Mouse (Mus musculus): ENCODE data around the gene Lamc1. TPM values are rescaled to one million over a fixed set of nuclear protein-coding genes. Genes with fewer than 3 reads are reported as not detected.

Gene Lamc1
- polyA plus RNA-seq, 1 experiment from 2014 or later: 104 TPM

- Histone ChIP-seq H3K9ac (replicated peaks; ENCODE audit: low read depth, low read length) (no peak overlapping the region), H3K27me3 (ENCODE audit: control insufficient read depth, insufficient read depth, low read length) (no peaks in the 10 kb centered on the region), H3K4me2 (replicated peaks; ENCODE audit: low read depth, low read length) (no peak overlapping the region), H3K9me3 (ENCODE audit: control insufficient read depth, low read depth, low read length) (no peaks in the 10 kb centered on the region), H3K4me3 (ENCODE audit: low read depth, low read length) (no peak overlapping the region), H3K27ac (ENCODE audit: low read length) (no peak overlapping the region), H3K36me3 (ENCODE audit: control insufficient read depth, insufficient read depth, low read length) (no peaks in the 10 kb centered on the region; the same call in 1 of the 2 replicates), H3K4me1 (ENCODE audit: control insufficient read depth, insufficient read depth, low read length) (peaks cover 30% of the 10 kb centered on the region)
- ATAC-seq (ENCODE audit: insufficient number of reproducible peaks, insufficient read depth, low FRiP score, low read depth): no peak
- 78% methylated on average over 7 of the region's 7 CpGs for WGBS
These were observed 6.4 kb downstream of the Lamc1 start for GRCm38 (mm10) chr1:153326226-153326625.

- Histone ChIP-seq H3K27ac (ENCODE audit: low read length) (peak overlapping the region; percentile 63; the same call in 1 of the 2 replicates), H3K9me3 (ENCODE audit: control insufficient read depth, low read depth, low read length) (no peaks in the 10 kb centered on the region)
- 62% methylated on average over 12 of the region's 12 CpGs for WGBS
These were observed 11.2 kb downstream of the Lamc1 start for GRCm38 (mm10) chr1:153321404-153321803.

DNA sequence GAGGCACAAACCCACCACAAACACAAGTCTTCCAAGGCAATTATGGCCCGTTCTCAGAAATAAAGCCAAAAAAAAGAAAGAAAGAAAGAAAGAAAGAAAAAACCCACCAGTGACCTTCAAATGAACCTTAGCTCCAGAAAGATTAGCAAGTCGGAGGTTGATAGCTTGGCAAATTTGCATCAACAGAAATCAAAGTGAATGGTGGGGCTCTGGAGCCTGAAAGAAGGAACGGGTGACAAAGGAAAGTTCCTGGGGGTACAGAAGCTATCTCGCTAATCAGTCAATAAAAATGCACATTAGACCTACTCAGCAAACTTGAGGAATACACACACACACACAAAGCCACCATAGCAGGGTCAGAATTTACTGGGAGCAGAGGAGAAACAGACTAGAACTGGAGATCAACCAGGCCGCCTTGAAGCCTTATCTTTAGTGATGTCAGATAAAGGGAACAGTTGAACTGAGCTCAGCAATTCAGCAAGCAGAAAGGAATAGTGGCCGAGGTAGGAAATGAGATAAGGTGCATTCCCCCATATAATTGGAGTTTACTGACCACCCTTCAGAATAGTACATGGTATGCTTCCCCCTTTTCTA lies 11.9 kb downstream of the Lamc1 start:
- 0 out of 2 replicates have a peak overlapping the region, but pooled peaks have one; percentile 12 for H3K4me2 ChIP-seq (replicated peaks; ENCODE audit: low read depth, low read length)
- no peaks in the 10 kb centered on the region for H3K36me3 ChIP-seq (ENCODE audit: control insufficient read depth, insufficient read depth, low read length)
- no peak overlapping the region for H3K9ac ChIP-seq (replicated peaks; ENCODE audit: low read depth, low read length)
- no peaks in the 10 kb centered on the region for H3K27me3 ChIP-seq (ENCODE audit: control insufficient read depth, insufficient read depth, low read length)
- WGBS: 31% methylated on average over 6 of the region's 6 CpGs
- H3K4me3 ChIP-seq (ENCODE audit: low read depth, low read length): no peak overlapping the region
- H3K9me3 ChIP-seq (ENCODE audit: control insufficient read depth, low read depth, low read length): no peaks in the 10 kb centered on the region
- H3K27ac ChIP-seq (ENCODE audit: low read length): peak overlapping the region; percentile 41; the same call in 1 of the 2 replicates
- peak; percentile 78; the same call in 1 of the 2 replicates for ATAC-seq (ENCODE audit: insufficient number of reproducible peaks, insufficient read depth, low FRiP score, low read depth)
- peaks cover 31% of the 10 kb centered on the region for H3K4me1 ChIP-seq (ENCODE audit: control insufficient read depth, insufficient read depth, low read length)

More at GRCm38 (mm10) chr1:153321404-153321803, 11.2 kb downstream of the Lamc1 start:
- no peak overlapping the region for H3K4me3 ChIP-seq (ENCODE audit: low read depth, low read length)
- peaks cover 31% of the 10 kb centered on the region for H3K4me1 ChIP-seq (ENCODE audit: control insufficient read depth, insufficient read depth, low read length)
- no peak overlapping the region for H3K4me2 ChIP-seq (replicated peaks; ENCODE audit: low read depth, low read length)
- ATAC-seq (ENCODE audit: insufficient number of reproducible peaks, insufficient read depth, low FRiP score, low read depth): no peak
- no peaks in the 10 kb centered on the region; the same call in 1 of the 2 replicates for H3K36me3 ChIP-seq (ENCODE audit: control insufficient read depth, insufficient read depth, low read length)
- no peaks in the 10 kb centered on the region for H3K27me3 ChIP-seq (ENCODE audit: control insufficient read depth, insufficient read depth, low read length)
- H3K9ac ChIP-seq (replicated peaks; ENCODE audit: low read depth, low read length): no peak overlapping the region

DNA sequence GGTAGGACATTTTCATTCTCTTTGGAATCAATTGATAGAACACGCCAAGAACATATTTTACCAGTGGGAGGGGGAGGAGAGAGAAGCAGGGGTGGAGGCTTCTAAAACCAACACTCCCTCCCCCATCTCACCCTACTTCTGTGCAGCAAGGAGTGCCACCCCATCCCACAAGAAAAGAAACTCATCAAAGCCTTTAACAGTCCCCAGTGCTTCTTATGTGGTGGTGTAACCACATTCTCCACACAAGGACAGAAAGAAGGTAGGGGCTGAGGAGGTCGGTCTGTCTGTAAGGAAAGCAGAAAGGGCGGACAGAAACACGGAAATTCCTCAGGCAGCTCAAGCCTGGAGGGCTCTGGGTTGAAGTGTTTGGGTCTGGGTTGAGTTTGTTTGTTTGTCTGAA lies 12.5 kb downstream of the Lamc1 start:
- no peak; the same call in 1 of the 2 replicates for ATAC-seq (ENCODE audit: insufficient number of reproducible peaks, insufficient read depth, low FRiP score, low read depth)
- Histone ChIP-seq H3K4me3 (ENCODE audit: low read depth, low read length) (no peak overlapping the region), H3K4me2 (replicated peaks; ENCODE audit: low read depth, low read length) (0 out of 2 replicates have a peak overlapping the region, but pooled peaks have one; percentile 12), H3K27me3 (ENCODE audit: control insufficient read depth, insufficient read depth, low read length) (no peaks in the 10 kb centered on the region), H3K4me1 (ENCODE audit: control insufficient read depth, insufficient read depth, low read length) (peaks cover 31% of the 10 kb centered on the region), H3K9me3 (ENCODE audit: control insufficient read depth, low read depth, low read length) (no peaks in the 10 kb centered on the region), H3K9ac (replicated peaks; ENCODE audit: low read depth, low read length) (no peak overlapping the region), H3K36me3 (ENCODE audit: control insufficient read depth, insufficient read depth, low read length) (no peaks in the 10 kb centered on the region), H3K27ac (ENCODE audit: low read length) (peak overlapping the region; percentile 41; the same call in 1 of the 2 replicates)
- 43% methylated on average over 4 of the region's 4 CpGs for WGBS

DNA sequence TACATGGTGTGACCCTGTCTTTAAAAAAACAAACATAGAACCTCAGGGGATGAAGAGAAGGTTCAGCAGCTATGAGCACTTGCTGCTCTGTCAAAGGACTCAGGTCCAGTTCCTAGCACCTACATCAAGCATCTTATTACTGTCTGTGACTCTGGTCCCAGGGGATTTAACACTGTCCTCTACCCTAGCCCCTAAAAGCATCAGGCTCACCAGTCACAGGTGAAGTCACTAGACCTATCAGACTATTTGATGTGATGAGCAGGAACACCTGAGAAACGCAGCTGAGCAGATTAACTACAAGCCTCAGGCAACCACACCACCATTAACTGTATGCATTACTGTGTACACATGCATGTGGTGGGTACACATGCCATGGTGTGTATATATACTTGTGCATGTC lies 13.8 kb downstream of the Lamc1 start:
- Histone ChIP-seq H3K4me3 (ENCODE audit: low read depth, low read length) (no peak overlapping the region), H3K9me3 (ENCODE audit: control insufficient read depth, low read depth, low read length) (no peaks in the 10 kb centered on the region), H3K27me3 (ENCODE audit: control insufficient read depth, insufficient read depth, low read length) (no peaks in the 10 kb centered on the region), H3K4me2 (replicated peaks; ENCODE audit: low read depth, low read length) (no peak overlapping the region), H3K9ac (replicated peaks; ENCODE audit: low read depth, low read length) (no peak overlapping the region), H3K4me1 (ENCODE audit: control insufficient read depth, insufficient read depth, low read length) (peaks cover 31% of the 10 kb centered on the region), H3K36me3 (ENCODE audit: control insufficient read depth, insufficient read depth, low read length) (no peaks in the 10 kb centered on the region), H3K27ac (ENCODE audit: low read length) (no peak overlapping the region)
- no peak for ATAC-seq (ENCODE audit: insufficient number of reproducible peaks, insufficient read depth, low FRiP score, low read depth)
- 85% methylated on average over 1 of the region's 1 CpGs for WGBS

DNA sequence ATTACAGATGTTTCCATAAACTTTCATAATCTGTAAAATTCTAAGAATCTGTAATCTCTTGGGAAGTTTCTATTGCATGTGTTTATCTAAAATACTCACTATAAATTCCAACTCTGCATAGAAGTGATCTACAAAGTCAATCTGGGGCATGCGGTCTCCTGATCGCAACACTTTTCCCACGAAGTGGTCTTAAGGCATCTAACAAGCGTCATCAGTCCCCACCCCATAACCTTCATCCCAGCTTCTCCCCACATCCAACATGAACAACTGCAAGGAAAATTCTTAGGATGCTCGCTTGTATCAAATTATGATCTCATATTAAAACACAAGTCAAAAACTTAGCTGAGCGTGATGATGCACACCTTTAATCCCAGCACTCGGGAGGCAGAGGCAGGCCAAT lies 14.3 kb downstream of the Lamc1 start:
- no peaks in the 10 kb centered on the region for H3K36me3 ChIP-seq (ENCODE audit: control insufficient read depth, insufficient read depth, low read length)
- H3K4me3 ChIP-seq (ENCODE audit: low read depth, low read length): no peak overlapping the region
- H3K9me3 ChIP-seq (ENCODE audit: control insufficient read depth, low read depth, low read length): peaks cover 2% of the 10 kb centered on the region; the same call in 1 of the 2 replicates
- peaks cover 31% of the 10 kb centered on the region for H3K4me1 ChIP-seq (ENCODE audit: control insufficient read depth, insufficient read depth, low read length)
- no peak overlapping the region for H3K27ac ChIP-seq (ENCODE audit: low read length)
- H3K4me2 ChIP-seq (replicated peaks; ENCODE audit: low read depth, low read length): no peak overlapping the region
- H3K9ac ChIP-seq (replicated peaks; ENCODE audit: low read depth, low read length): no peak overlapping the region
- no peak for ATAC-seq (ENCODE audit: insufficient number of reproducible peaks, insufficient read depth, low FRiP score, low read depth)
- 91% methylated on average over 7 of the region's 7 CpGs for WGBS
- H3K27me3 ChIP-seq (ENCODE audit: control insufficient read depth, insufficient read depth, low read length): no peaks in the 10 kb centered on the region

DNA sequence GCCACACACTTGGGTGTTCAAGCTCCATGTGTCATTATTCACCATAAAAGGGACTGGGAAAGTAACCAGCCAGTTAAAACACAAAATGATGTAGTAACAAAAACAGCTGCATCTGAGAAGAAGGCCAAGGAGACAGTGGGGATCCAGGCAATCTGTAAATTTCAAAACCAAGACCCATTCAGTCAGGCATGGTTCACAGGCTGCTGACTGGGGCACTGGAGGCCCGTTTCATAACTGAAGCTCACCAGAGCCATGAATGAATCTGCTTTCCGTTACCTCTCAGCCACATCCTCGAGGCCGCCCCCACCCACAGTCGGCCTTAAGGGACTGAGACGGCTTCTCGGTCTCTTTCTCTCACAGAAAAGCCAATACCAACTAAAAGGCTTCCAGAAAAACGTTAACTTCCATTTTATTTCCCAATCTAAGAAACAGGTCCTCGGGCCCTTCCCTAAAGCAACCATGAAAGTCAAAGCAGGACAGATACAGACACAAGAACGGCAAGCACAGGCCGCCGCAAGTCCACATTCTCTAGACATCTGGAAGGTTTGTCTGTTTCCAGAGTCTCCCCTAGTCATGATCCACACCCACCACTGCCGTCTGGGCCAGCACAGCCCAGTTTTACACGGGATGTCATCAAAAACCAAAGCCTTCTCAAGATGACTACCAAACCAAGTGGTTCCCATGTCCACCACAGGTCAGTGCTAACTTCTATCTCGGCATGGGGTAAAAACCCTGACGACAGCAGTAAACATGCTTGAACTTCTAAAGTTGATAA lies 14.9 kb downstream of the Lamc1 start:
- H3K4me3 ChIP-seq (ENCODE audit: low read depth, low read length): no peak overlapping the region
- H3K27ac ChIP-seq (ENCODE audit: low read length): peak overlapping the region; percentile 69; the same call in 1 of the 2 replicates
- no peak for ATAC-seq (ENCODE audit: insufficient number of reproducible peaks, insufficient read depth, low FRiP score, low read depth)
- peaks cover 31% of the 10 kb centered on the region for H3K4me1 ChIP-seq (ENCODE audit: control insufficient read depth, insufficient read depth, low read length)
- no peaks in the 10 kb centered on the region for H3K27me3 ChIP-seq (ENCODE audit: control insufficient read depth, insufficient read depth, low read length)
- H3K36me3 ChIP-seq (ENCODE audit: control insufficient read depth, insufficient read depth, low read length): no peaks in the 10 kb centered on the region
- H3K9ac ChIP-seq (replicated peaks; ENCODE audit: low read depth, low read length): no peak overlapping the region
- H3K9me3 ChIP-seq (ENCODE audit: control insufficient read depth, low read depth, low read length): peaks cover 2% of the 10 kb centered on the region; the same call in 1 of the 2 replicates
- 71% methylated on average over 16 of the region's 16 CpGs for WGBS
- no peak overlapping the region for H3K4me2 ChIP-seq (replicated peaks; ENCODE audit: low read depth, low read length)

DNA sequence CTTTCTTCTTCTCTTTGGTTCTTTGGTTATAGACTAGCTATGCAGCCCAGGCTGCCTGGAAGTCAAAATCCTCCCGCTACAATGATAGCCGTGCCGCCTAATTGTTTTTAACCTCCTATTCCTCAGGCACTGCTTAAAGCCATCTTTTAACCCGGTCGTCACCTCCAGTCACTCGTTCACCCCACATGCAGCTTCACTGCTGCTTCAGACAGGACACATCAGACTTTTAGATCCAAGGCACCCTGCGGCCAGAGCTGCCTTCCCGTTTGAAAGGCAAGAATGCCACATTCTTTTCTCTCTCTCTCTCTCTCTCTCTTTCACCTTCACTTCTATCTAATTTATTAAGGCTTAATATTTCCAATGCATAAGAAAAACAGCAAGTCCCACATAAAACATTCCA lies 15.6 kb downstream of the Lamc1 start:
- Histone ChIP-seq H3K9ac (replicated peaks; ENCODE audit: low read depth, low read length) (no peak overlapping the region), H3K4me3 (ENCODE audit: low read depth, low read length) (no peak overlapping the region), H3K27me3 (ENCODE audit: control insufficient read depth, insufficient read depth, low read length) (no peaks in the 10 kb centered on the region), H3K27ac (ENCODE audit: low read length) (peak overlapping the region; percentile 69; the same call in 1 of the 2 replicates), H3K9me3 (ENCODE audit: control insufficient read depth, low read depth, low read length) (peaks cover 2% of the 10 kb centered on the region; the same call in 1 of the 2 replicates), H3K4me1 (ENCODE audit: control insufficient read depth, insufficient read depth, low read length) (peaks cover 26% of the 10 kb centered on the region), H3K4me2 (replicated peaks; ENCODE audit: low read depth, low read length) (no peak overlapping the region), H3K36me3 (ENCODE audit: control insufficient read depth, insufficient read depth, low read length) (no peaks in the 10 kb centered on the region)
- no peak for ATAC-seq (ENCODE audit: insufficient number of reproducible peaks, insufficient read depth, low FRiP score, low read depth)
- WGBS: 73% methylated on average over 8 of the region's 8 CpGs
